Mouse (Mus musculus) megakaryocyte, embryonic 14.5 days (primary cell): Measurements from ENCODE around the gene Plod1.

ENCODE experiments used
- FLI1 ChIP-seq: IDR thresholded peaks from 2 replicates; pipeline ENCODE4 v1.6.1; 2012; ENCODE audit warnings: low read length, inconsistent platforms, mixed read lengths
- GATA1 ChIP-seq: IDR thresholded peaks from 3 replicates; pipeline ENCODE4 v1.6.1; 2012; ENCODE audit warnings: mixed read lengths, low read length, inconsistent platforms, borderline replicate concordance

GRCm38 (mm10) chr4:147935904-147936303 is 663 bp downstream of the Plod1 start:
- no peak for TF ChIP-seq GATA1
- no peak for TF ChIP-seq FLI1
